Mouse (Mus musculus): ENCODE measurements at regions not wholly inside any gene's neighbourhood (a gene's known extent, or its start where the extent isn't known, plus 50 kb on each side); places are given as distances from the start of the nearest gene placed in this dataset.

DNA sequence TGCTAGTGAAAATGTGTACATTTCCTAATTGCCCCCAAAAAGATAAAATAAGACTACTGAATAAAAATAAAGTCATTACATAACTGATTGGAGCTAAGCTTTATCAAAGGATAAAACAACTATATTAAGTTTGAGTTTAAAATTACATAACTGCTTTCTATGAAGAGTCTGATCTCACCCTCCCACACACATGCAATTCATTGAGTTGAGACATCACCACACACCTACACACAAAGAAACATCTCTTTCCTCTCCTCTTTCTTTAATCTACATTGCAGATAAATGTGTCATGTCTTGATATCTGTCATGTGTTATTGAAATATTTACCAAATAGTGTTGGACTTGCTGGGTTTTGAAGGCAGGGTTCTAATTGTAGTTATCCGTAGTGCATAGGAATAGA is 186.8 kb upstream of the Grm3 start:
- no peaks in the 10 kb centered on the region for H3K4me1 ChIP-seq (ENCODE audit: control insufficient read depth in 1 of 2, insufficient read depth in 2 of 2, low read length in 2 of 2)
- no peaks in the 10 kb centered on the region for H3K9me3 ChIP-seq (replicated peaks; ENCODE audit: insufficient read depth, low read length)
- TF ChIP-seq ZMIZ1 (IDR thresholded peaks at IDR 0.05; ENCODE audit: low read depth, low read length) (no peak), POLR2A (IDR thresholded peaks at IDR 0.05; ENCODE audit: control insufficient read depth in 1 of 2, insufficient read depth in 1 of 2, low read depth in 1 of 2, low read length in 2 of 2, poor library complexity in 1 of 2) (no peak), JUND (IDR thresholded peaks at IDR 0.05; ENCODE audit: low read depth, low read length) (no peak), MYC (IDR thresholded peaks at IDR 0.05; ENCODE audit: low read depth, low read length) (no peak), ZNF384 (IDR thresholded peaks at IDR 0.05; ENCODE audit: low read depth, low read length) (no peak)
- no peak overlapping the region for H3K4me3 ChIP-seq (ENCODE audit: control insufficient read depth in 1 of 2, insufficient read depth in 1 of 2, low read depth in 2 of 2, low read length in 2 of 2)
- no peaks in the 10 kb centered on the region for H3K79me2 ChIP-seq (ENCODE audit: control insufficient read depth, insufficient read depth, low read length, poor library complexity)
- no peak overlapping the region for H3K9ac ChIP-seq (ENCODE audit: control insufficient read depth, low read depth, low read length, poor library complexity, severe bottlenecking)
- H3K27me3 ChIP-seq (ENCODE audit: control insufficient read depth in 1 of 2, insufficient read depth in 2 of 2, low read length in 2 of 2), result no peaks in the 10 kb centered on the region
- H3K36me3 ChIP-seq (ENCODE audit: control insufficient read depth in 1 of 2, insufficient read depth in 2 of 2, low read length in 2 of 2), result no peaks in the 10 kb centered on the region
- H3K27ac ChIP-seq (ENCODE audit: control insufficient read depth, low read depth, low read length), result no peak overlapping the region
- DNase-seq (ENCODE audit: low read depth, low spot score), result no peak

DNA sequence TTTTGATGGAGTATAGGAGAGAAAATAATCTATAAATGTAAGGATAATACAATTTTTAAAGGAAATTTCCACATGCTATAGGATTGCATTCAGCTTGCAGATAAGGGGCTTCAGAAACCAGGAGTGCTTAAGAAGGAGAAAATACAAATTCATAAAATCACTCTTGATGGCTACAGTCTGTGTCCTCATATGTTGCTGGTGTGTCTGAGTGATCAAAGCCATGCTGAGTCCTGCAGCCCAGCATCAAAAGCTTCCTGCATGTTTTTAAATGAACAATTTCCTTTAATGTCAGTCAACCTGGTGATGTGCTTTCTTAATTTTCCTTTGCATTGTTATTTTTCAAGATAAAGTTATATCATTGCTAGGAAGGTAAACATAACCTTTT is 186.1 kb upstream of the Grm3 start:
- H3K4me1 ChIP-seq (ENCODE audit: control insufficient read depth in 1 of 2, insufficient read depth in 2 of 2, low read length in 2 of 2), result no peaks in the 10 kb centered on the region
- no peaks in the 10 kb centered on the region for H3K9me3 ChIP-seq (replicated peaks; ENCODE audit: insufficient read depth, low read length)

DNA sequence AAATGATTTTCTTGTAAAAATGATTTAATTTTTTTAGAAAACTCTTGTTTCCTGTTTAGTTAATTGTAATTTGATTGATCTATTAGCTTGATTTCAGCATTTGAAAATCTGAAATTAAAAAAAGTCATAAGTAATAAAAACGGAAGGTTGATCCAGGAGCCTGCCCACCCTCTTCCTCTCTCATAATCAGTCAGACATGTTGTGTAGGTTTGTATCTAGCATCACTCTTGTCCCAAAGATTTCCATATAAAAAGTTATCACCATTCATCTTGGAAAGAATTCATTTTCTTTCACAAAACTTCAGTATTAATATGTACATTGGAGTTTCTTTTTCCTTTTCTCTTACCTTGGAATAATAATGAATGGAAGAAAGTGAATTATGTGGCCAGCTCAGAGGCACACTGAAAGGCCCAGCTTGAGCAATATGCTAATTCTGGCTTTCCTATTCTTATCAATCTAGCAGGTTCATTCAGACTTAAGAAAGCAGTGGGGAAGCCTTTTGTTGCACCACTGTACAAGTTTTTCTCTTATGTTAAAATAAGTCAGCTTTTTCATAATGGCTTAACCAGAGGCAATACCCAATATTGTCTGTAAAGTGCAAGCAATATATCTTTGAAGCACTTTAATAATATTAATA is 185.6 kb upstream of the Grm3 start:
- no peaks in the 10 kb centered on the region for H3K4me1 ChIP-seq (ENCODE audit: control insufficient read depth in 1 of 2, insufficient read depth in 2 of 2, low read length in 2 of 2)
- DNase-seq (ENCODE audit: low read depth, low spot score), result no peak
- H3K79me2 ChIP-seq (ENCODE audit: control insufficient read depth, insufficient read depth, low read length, poor library complexity), result no peaks in the 10 kb centered on the region
- H3K4me3 ChIP-seq (ENCODE audit: control insufficient read depth in 1 of 2, insufficient read depth in 1 of 2, low read depth in 2 of 2, low read length in 2 of 2), result no peak overlapping the region
- no peak overlapping the region for H3K9ac ChIP-seq (ENCODE audit: control insufficient read depth, low read depth, low read length, poor library complexity, severe bottlenecking)
- H3K9me3 ChIP-seq (replicated peaks; ENCODE audit: insufficient read depth, low read length), result no peaks in the 10 kb centered on the region
- no peaks in the 10 kb centered on the region for H3K27me3 ChIP-seq (ENCODE audit: control insufficient read depth in 1 of 2, insufficient read depth in 2 of 2, low read length in 2 of 2)
- no peaks in the 10 kb centered on the region for H3K36me3 ChIP-seq (ENCODE audit: control insufficient read depth in 1 of 2, insufficient read depth in 2 of 2, low read length in 2 of 2)
- no peak overlapping the region for H3K27ac ChIP-seq (ENCODE audit: control insufficient read depth, low read depth, low read length)
- TF ChIP-seq MAZ (IDR thresholded peaks at IDR 0.05; ENCODE audit: low read depth, low read length) (no peak), POLR2AphosphoS5 (IDR thresholded peaks at IDR 0.05; ENCODE audit: borderline replicate concordance, low read depth, low read length) (no peak), MEF2A (IDR thresholded peaks at IDR 0.05; ENCODE audit: extremely low read depth, insufficient replicate concordance, low read depth, low read length, poor library complexity, severe bottlenecking) (no peak), MYC (IDR thresholded peaks at IDR 0.05; ENCODE audit: low read depth, low read length) (no peak), GATA1 (IDR thresholded peaks at IDR 0.05; ENCODE audit: low read depth, low read length) (no peak), MXI1 (IDR thresholded peaks at IDR 0.05; ENCODE audit: low read depth, low read length) (no peak), MAFK (IDR thresholded peaks at IDR 0.05; ENCODE audit: borderline replicate concordance, low read depth, low read length) (no peak), ETS1 (IDR thresholded peaks at IDR 0.05; ENCODE audit: low read depth, low read length) (no peak), POLR2A (IDR thresholded peaks at IDR 0.05; ENCODE audit: control insufficient read depth in 1 of 2, insufficient read depth in 1 of 2, low read depth in 1 of 2, low read length in 2 of 2, poor library complexity in 1 of 2) (no peak), USF2 (IDR thresholded peaks at IDR 0.05; ENCODE audit: borderline replicate concordance in 1 of 2, insufficient read depth in 1 of 2, low read depth in 1 of 2, low read length in 2 of 2) (no peak), ZKSCAN1 (IDR thresholded peaks at IDR 0.05; ENCODE audit: low read depth, low read length) (no peak), NRF1 (IDR thresholded peaks at IDR 0.05; ENCODE audit: insufficient read depth, low read depth, low read length, poor library complexity, severe bottlenecking) (no peak), POLR2AphosphoS2 (IDR thresholded peaks at IDR 0.05; ENCODE audit: low read length) (no peak), TAL1 (IDR thresholded peaks at IDR 0.05; ENCODE audit: low read length) (no peak), ZNF384 (IDR thresholded peaks at IDR 0.05; ENCODE audit: low read depth, low read length) (no peak)

More for the DNA sequence above, 186.1 kb upstream of the Grm3 start:
- H3K27me3 ChIP-seq (ENCODE audit: control insufficient read depth in 1 of 2, insufficient read depth in 2 of 2, low read length in 2 of 2), result no peaks in the 10 kb centered on the region
- no peak overlapping the region for H3K4me3 ChIP-seq (ENCODE audit: control insufficient read depth in 1 of 2, insufficient read depth in 1 of 2, low read depth in 2 of 2, low read length in 2 of 2)
- H3K9ac ChIP-seq (ENCODE audit: control insufficient read depth, low read depth, low read length, poor library complexity, severe bottlenecking), result no peak overlapping the region
- no peaks in the 10 kb centered on the region for H3K79me2 ChIP-seq (ENCODE audit: control insufficient read depth, insufficient read depth, low read length, poor library complexity)
- no peak for TF ChIP-seq CHD2 (IDR thresholded peaks at IDR 0.05; ENCODE audit: low read length)
- no peak for TF ChIP-seq NELFE (IDR thresholded peaks at IDR 0.05; ENCODE audit: low read depth, low read length)
- TF ChIP-seq POLR2AphosphoS5 (IDR thresholded peaks at IDR 0.05; ENCODE audit: borderline replicate concordance, low read depth, low read length), result no peak
- no peak for TF ChIP-seq SIN3A (IDR thresholded peaks at IDR 0.05; ENCODE audit: low read length)
- no peak for TF ChIP-seq MAX (IDR thresholded peaks at IDR 0.05; ENCODE audit: low read length)
- no peak for TF ChIP-seq JUND (IDR thresholded peaks at IDR 0.05; ENCODE audit: low read depth, low read length)
- no peak for TF ChIP-seq MXI1 (IDR thresholded peaks at IDR 0.05; ENCODE audit: low read depth, low read length)
- TF ChIP-seq ELF1 (IDR thresholded peaks at IDR 0.05; ENCODE audit: low read depth, low read length), result no peak
- no peak for TF ChIP-seq MEF2A (IDR thresholded peaks at IDR 0.05; ENCODE audit: extremely low read depth, insufficient replicate concordance, low read depth, low read length, poor library complexity, severe bottlenecking)
- TF ChIP-seq POLR2A (IDR thresholded peaks at IDR 0.05; ENCODE audit: control insufficient read depth in 1 of 2, insufficient read depth in 1 of 2, low read depth in 1 of 2, low read length in 2 of 2, poor library complexity in 1 of 2), result no peak
- TF ChIP-seq E2F4 (IDR thresholded peaks at IDR 0.05; ENCODE audit: borderline replicate concordance, low read depth, low read length), result no peak
- no peak for TF ChIP-seq TBP (IDR thresholded peaks at IDR 0.05; ENCODE audit: low read depth, low read length)
- no peak for TF ChIP-seq ZC3H11A (IDR thresholded peaks at IDR 0.05; ENCODE audit: low read depth, low read length)
- no peak for TF ChIP-seq GABPA (IDR thresholded peaks at IDR 0.05; ENCODE audit: low read depth, low read length)
- no peak for TF ChIP-seq RCOR1 (IDR thresholded peaks at IDR 0.05; ENCODE audit: low read depth, low read length)
- no peak for TF ChIP-seq USF2 (IDR thresholded peaks at IDR 0.05; ENCODE audit: borderline replicate concordance in 1 of 2, insufficient read depth in 1 of 2, low read depth in 1 of 2, low read length in 2 of 2)
- TF ChIP-seq ZKSCAN1 (IDR thresholded peaks at IDR 0.05; ENCODE audit: low read depth, low read length), result no peak
- TF ChIP-seq POLR2AphosphoS2 (IDR thresholded peaks at IDR 0.05; ENCODE audit: low read length), result no peak
- no peak for TF ChIP-seq NRF1 (IDR thresholded peaks at IDR 0.05; ENCODE audit: insufficient read depth, low read depth, low read length, poor library complexity, severe bottlenecking)
- no peak overlapping the region for H3K27ac ChIP-seq (ENCODE audit: control insufficient read depth, low read depth, low read length)
- no peak for DNase-seq (ENCODE audit: low read depth, low spot score)
- H3K36me3 ChIP-seq (ENCODE audit: control insufficient read depth in 1 of 2, insufficient read depth in 2 of 2, low read length in 2 of 2), result no peaks in the 10 kb centered on the region

Measured in MEL (cell line).